Mouse (Mus musculus) MEL (cell line): ENCODE measurements around the gene Acat3.
"Not testable (repeated sequence)": the region's sequence is repeated elsewhere in the genome, so short reads cannot be mapped to it uniquely, and the experiment has no call there.

Experiments
- CTCF ChIP-seq, 3 experiments: IDR thresholded peaks in 2 of 3; conservative IDR thresholded peaks in 1 of 3; 2 replicates each; pipeline ENCODE4 v1.5.1; 2011 to 2012; ENCODE audit warnings: low read length in 3 of 3, low read depth in 2 of 3, mild to moderate bottlenecking in 2 of 3, improper control_type of control experiment in 1 of 3, inconsistent platforms in 1 of 3, mixed read lengths in 1 of 3, moderate library complexity in 1 of 3; ENCODE audit not compliant: control insufficient read depth in 1 of 3, insufficient read depth in 1 of 3, poor library complexity in 1 of 3, severe bottlenecking in 1 of 3
- E2F4 ChIP-seq: IDR thresholded peaks from 2 replicates; pipeline ENCODE4 v1.6.1; 2011; ENCODE audit warnings: low read depth, low read length, improper control_type of control experiment, borderline replicate concordance
- ELF1 ChIP-seq: IDR thresholded peaks from 2 replicates; pipeline ENCODE4 v1.6.1; 2014; ENCODE audit warnings: low read depth, mild to moderate bottlenecking, inconsistent platforms, low read length, improper control_type of control experiment, moderate library complexity
- GABPA ChIP-seq: IDR thresholded peaks from 2 replicates; pipeline ENCODE4 v1.6.1; 2012; ENCODE audit warnings: low read depth, mild to moderate bottlenecking, inconsistent platforms, low read length, improper control_type of control experiment, moderate library complexity
- GATA1 ChIP-seq: IDR thresholded peaks from 2 replicates; pipeline ENCODE4 v1.6.1; 2011; ENCODE audit warnings: low read depth, low read length, improper control_type of control experiment
- HCFC1 ChIP-seq: IDR thresholded peaks from 2 replicates; pipeline ENCODE4 v1.6.1; 2012; ENCODE audit warnings: low read depth, mild to moderate bottlenecking, inconsistent platforms, low read length, improper control_type of control experiment, moderate library complexity
- MYC ChIP-seq: IDR thresholded peaks from 2 replicates; pipeline ENCODE4 v1.6.1; 2011; ENCODE audit warnings: low read depth, mild to moderate bottlenecking, low read length, improper control_type of control experiment, moderate library complexity
- POLR2A ChIP-seq, 2 experiments: IDR thresholded peaks; 2 replicates each; pipeline ENCODE4 v1.6.1; 2011 to 2012; ENCODE audit warnings: low read length in 2 of 2, mild to moderate bottlenecking in 2 of 2, control low read depth in 1 of 2, improper control_type of control experiment in 1 of 2, low read depth in 1 of 2, moderate library complexity in 1 of 2; ENCODE audit not compliant: control insufficient read depth in 1 of 2, insufficient read depth in 1 of 2, poor library complexity in 1 of 2
- USF1 ChIP-seq: IDR thresholded peaks from 2 replicates; pipeline ENCODE4 v1.6.1; 2014; ENCODE audit warnings: low read depth, mild to moderate bottlenecking, inconsistent platforms, low read length, improper control_type of control experiment, moderate library complexity
- USF2 ChIP-seq, 2 experiments: IDR thresholded peaks; 2 replicates each; pipeline ENCODE4 v1.6.1; 2011 to 2012; ENCODE audit warnings: improper control_type of control experiment in 2 of 2, low read length in 2 of 2, borderline replicate concordance in 1 of 2, inconsistent platforms in 1 of 2, low read depth in 1 of 2, mild to moderate bottlenecking in 1 of 2; ENCODE audit not compliant: insufficient read depth in 1 of 2
- ZC3H11A ChIP-seq: IDR thresholded peaks from 2 replicates; pipeline ENCODE4 v1.6.1; 2012; ENCODE audit warnings: low read depth, mild to moderate bottlenecking, inconsistent platforms, low read length, improper control_type of control experiment

DNA sequence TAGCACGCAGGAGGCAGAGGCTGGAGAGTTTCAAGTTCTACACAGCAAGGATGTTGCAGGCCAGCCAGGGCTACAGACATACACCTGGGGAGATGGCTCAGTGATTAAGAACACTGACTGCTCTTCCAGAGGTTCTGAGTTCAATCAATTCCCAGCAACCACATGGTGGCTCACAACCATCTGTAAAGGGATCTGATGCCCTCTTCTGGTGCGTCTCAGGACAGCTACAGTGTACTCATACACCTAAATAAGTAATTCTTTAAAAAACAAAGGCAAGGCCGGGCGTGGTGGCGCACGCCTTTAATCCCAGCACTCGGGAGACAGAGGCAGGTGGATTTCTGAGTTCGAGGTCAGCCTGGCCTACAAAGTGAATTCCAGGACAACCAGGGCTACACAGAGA, 47.7 kb upstream of the Acat3 start:
- TF ChIP-seq CTCF (IDR thresholded peaks at IDR 0.05 in 2 of 3, conservative IDR thresholded peaks at IDR 0.05 in 1 of 3; ENCODE audit: control insufficient read depth in 1 of 3, insufficient read depth in 1 of 3, low read depth in 2 of 3, low read length in 3 of 3, poor library complexity in 1 of 3, severe bottlenecking in 1 of 3): peak in 1 of 3 experiments; percentile 24; a peak in 2 of 6 replicates
- TF ChIP-seq ELF1; E2F4; POLR2A (IDR thresholded peaks at IDR 0.05; ENCODE audit: control insufficient read depth in 1 of 2, insufficient read depth in 1 of 2, low read depth in 1 of 2, low read length in 2 of 2, poor library complexity in 1 of 2); ZC3H11A; GABPA; USF1; GATA1; MYC; HCFC1; USF2 (IDR thresholded peaks at IDR 0.05; ENCODE audit: borderline replicate concordance in 1 of 2, insufficient read depth in 1 of 2, low read depth in 1 of 2, low read length in 2 of 2): not testable (repeated sequence)
